Mouse (Mus musculus): ENCODE measurements at regions not wholly inside any gene's neighbourhood (a gene's known extent, or its start where the extent isn't known, plus 50 kb on each side); places are given as distances from the start of the nearest gene placed in this dataset.

DNA sequence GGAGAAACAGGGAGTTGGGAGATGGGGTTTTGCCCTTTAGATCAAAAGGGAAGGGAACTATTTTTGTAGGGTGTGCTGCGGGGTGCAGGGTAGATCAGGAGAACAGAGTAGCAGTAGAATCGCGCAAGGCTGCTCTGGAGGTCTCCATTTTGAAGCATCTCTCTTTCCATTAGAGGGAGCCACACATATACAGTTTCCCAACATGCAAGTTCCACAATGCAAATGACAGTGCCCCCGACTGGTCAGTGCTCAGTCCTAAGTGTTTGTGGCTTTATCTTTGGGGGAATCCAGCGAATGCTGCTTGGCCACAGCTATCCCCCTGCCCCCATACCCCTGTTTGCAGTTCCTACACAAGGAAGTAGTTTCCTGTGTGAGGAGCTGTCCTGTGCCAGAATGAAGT, 155.6 kb upstream of the Tgfbr2 start:
- H3K9ac ChIP-seq (ENCODE audit: low read depth, low read length) = no peak overlapping the region
- H3K27me3 ChIP-seq (ENCODE audit: insufficient read depth, low read length) = no peaks in the 10 kb centered on the region
- no peaks in the 10 kb centered on the region for H3K9me3 ChIP-seq (replicated peaks; ENCODE audit: low read length)
- ATAC-seq (replicated peaks; ENCODE audit: low FRiP score, low read depth) (no peak), DNase-seq (ENCODE audit: low spot score) (no peak)
- H3K4me2 ChIP-seq (ENCODE audit: low read length) = no peak overlapping the region
- no peak overlapping the region for H3K4me3 ChIP-seq (replicated peaks; ENCODE audit: low read depth, low read length)
- peak; percentile 49 for TF ChIP-seq CTCF (IDR thresholded peaks at IDR 0.05; ENCODE audit: low read depth)
- WGBS = 71% methylated on average over 5 of the region's 5 CpGs
- no peaks in the 10 kb centered on the region for H3K36me3 ChIP-seq (ENCODE audit: insufficient read depth, low read length)
- H3K27ac ChIP-seq = no peak overlapping the region
- H3K4me1 ChIP-seq (replicated peaks; ENCODE audit: insufficient read depth, low read length) = no peaks in the 10 kb centered on the region

- Histone ChIP-seq H3K4me1 (replicated peaks; ENCODE audit: insufficient read depth, low read length) (no peaks in the 10 kb centered on the region), H3K4me2 (ENCODE audit: low read length) (no peak overlapping the region), H3K4me3 (replicated peaks; ENCODE audit: low read depth, low read length) (no peak overlapping the region), H3K27ac (no peak overlapping the region), H3K36me3 (ENCODE audit: insufficient read depth, low read length) (no peaks in the 10 kb centered on the region), H3K9ac (ENCODE audit: low read depth, low read length) (no peak overlapping the region), H3K9me3 (replicated peaks; ENCODE audit: low read length) (no peaks in the 10 kb centered on the region), H3K27me3 (ENCODE audit: insufficient read depth, low read length) (no peaks in the 10 kb centered on the region)
- DNase-seq (ENCODE audit: low spot score) = no peak
- no peak for ATAC-seq (replicated peaks; ENCODE audit: low FRiP score, low read depth)
- WGBS = 68% methylated on average over 5 of the region's 5 CpGs
- TF ChIP-seq CTCF (IDR thresholded peaks at IDR 0.05; ENCODE audit: low read depth) = no peak
These were observed 154.0 kb upstream of the Tgfbr2 start for GRCm38 (mm10) chr9:116329147-116329546.

- no peak for ATAC-seq (replicated peaks; ENCODE audit: low FRiP score, low read depth)
These were observed 153.0 kb upstream of the Tgfbr2 start for GRCm38 (mm10) chr9:116328201-116328600.

GRCm38 (mm10) chr9:116327080-116327479, 151.9 kb upstream of the Tgfbr2 start:
- Histone ChIP-seq H3K36me3 (ENCODE audit: insufficient read depth, low read length) (no peaks in the 10 kb centered on the region), H3K4me2 (ENCODE audit: low read length) (no peak overlapping the region), H3K27me3 (ENCODE audit: insufficient read depth, low read length) (no peaks in the 10 kb centered on the region), H3K9me3 (replicated peaks; ENCODE audit: low read length) (no peaks in the 10 kb centered on the region), H3K4me1 (replicated peaks; ENCODE audit: insufficient read depth, low read length) (no peaks in the 10 kb centered on the region), H3K27ac (no peak overlapping the region), H3K9ac (ENCODE audit: low read depth, low read length) (no peak overlapping the region), H3K4me3 (replicated peaks; ENCODE audit: low read depth, low read length) (no peak overlapping the region)
- DNase-seq (ENCODE audit: low spot score) = no peak
- no peak for TF ChIP-seq CTCF (IDR thresholded peaks at IDR 0.05; ENCODE audit: low read depth)
- WGBS = 99% methylated on average over 2 of the region's 2 CpGs
- ATAC-seq (replicated peaks; ENCODE audit: low FRiP score, low read depth) = no peak

More at GRCm38 (mm10) chr9:116328201-116328600, 153.0 kb upstream of the Tgfbr2 start:
- 27% methylated on average over 3 of the region's 3 CpGs for WGBS
- no peaks in the 10 kb centered on the region for H3K27me3 ChIP-seq (ENCODE audit: insufficient read depth, low read length)
- H3K36me3 ChIP-seq (ENCODE audit: insufficient read depth, low read length) = no peaks in the 10 kb centered on the region
- no peak overlapping the region for H3K4me3 ChIP-seq (replicated peaks; ENCODE audit: low read depth, low read length)
- no peaks in the 10 kb centered on the region for H3K9me3 ChIP-seq (replicated peaks; ENCODE audit: low read length)
- H3K27ac ChIP-seq = 0 out of 2 replicates have a peak overlapping the region, but pooled peaks have one; percentile 42
- 0 out of 2 replicates have a peak overlapping the region, but pooled peaks have one; percentile 19 for H3K9ac ChIP-seq (ENCODE audit: low read depth, low read length)
- TF ChIP-seq CTCF (IDR thresholded peaks at IDR 0.05; ENCODE audit: low read depth) = no peak
- DNase-seq (ENCODE audit: low spot score) = no peak
- H3K4me1 ChIP-seq (replicated peaks; ENCODE audit: insufficient read depth, low read length) = no peaks in the 10 kb centered on the region
- H3K4me2 ChIP-seq (ENCODE audit: low read length) = no peak overlapping the region

GRCm38 (mm10) chr9:116324971-116325370, 149.8 kb upstream of the Tgfbr2 start:
- Histone ChIP-seq H3K27me3 (ENCODE audit: insufficient read depth, low read length) (no peaks in the 10 kb centered on the region), H3K9ac (ENCODE audit: low read depth, low read length) (no peak overlapping the region), H3K4me1 (replicated peaks; ENCODE audit: insufficient read depth, low read length) (0 out of 2 replicates have a peak, but pooled peaks cover 3% of the 10 kb centered on the region), H3K9me3 (replicated peaks; ENCODE audit: low read length) (no peaks in the 10 kb centered on the region), H3K4me3 (replicated peaks; ENCODE audit: low read depth, low read length) (no peak overlapping the region), H3K36me3 (ENCODE audit: insufficient read depth, low read length) (no peaks in the 10 kb centered on the region), H3K27ac (no peak overlapping the region), H3K4me2 (ENCODE audit: low read length) (no peak overlapping the region)
- WGBS = 77% methylated on average over 4 of the region's 4 CpGs
- DNase-seq (ENCODE audit: low spot score) = no peak
- no peak for ATAC-seq (replicated peaks; ENCODE audit: low FRiP score, low read depth)
- no peak for TF ChIP-seq CTCF (IDR thresholded peaks at IDR 0.05; ENCODE audit: low read depth)

DNA sequence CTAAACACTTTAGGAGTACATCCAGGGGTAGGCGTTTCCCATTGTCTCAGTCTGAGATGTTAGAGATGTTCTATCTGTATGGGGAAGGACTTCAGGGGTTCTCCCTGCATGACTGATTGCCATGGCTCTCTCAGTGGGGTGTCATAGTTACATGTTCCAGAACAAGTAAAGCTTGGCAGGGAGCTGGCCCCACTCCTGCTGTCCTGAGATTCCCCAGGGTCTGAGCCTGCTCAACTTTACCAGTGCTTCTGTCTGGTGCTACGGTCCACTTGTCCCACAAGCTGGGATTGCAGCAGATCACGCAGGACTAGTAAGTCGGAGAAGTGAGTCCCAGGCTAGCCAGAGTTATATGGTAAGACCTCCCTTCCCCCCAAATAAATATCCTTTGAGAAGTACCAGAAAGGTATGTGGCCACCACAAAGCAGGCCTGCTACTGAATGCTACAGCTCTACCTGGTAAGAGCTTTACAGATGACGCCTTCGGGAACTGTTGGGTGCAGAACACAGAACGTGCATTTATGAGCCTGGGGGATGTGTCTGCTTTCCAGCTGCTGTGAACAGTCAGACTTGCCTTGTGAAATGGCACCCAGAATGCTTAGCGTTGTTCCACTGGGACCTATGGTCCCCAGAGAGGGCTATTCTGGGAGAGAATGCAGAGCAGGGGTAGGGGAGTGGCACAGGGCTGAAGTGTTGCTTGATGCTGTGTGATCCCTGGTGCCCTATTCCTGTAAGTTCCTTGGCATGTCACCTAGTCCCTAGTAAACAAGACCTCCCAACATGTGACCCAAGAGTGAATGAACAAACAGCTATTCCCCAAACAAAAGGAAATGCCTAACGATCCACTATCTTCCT, 148.9 kb upstream of the Tgfbr2 start:
- Histone ChIP-seq H3K4me1 (replicated peaks; ENCODE audit: insufficient read depth, low read length) (0 out of 2 replicates have a peak, but pooled peaks cover 3% of the 10 kb centered on the region), H3K4me2 (ENCODE audit: low read length) (no peak overlapping the region), H3K4me3 (replicated peaks; ENCODE audit: low read depth, low read length) (no peak overlapping the region), H3K9me3 (replicated peaks; ENCODE audit: low read length) (no peaks in the 10 kb centered on the region), H3K27me3 (ENCODE audit: insufficient read depth, low read length) (no peaks in the 10 kb centered on the region), H3K27ac (no peak overlapping the region), H3K36me3 (ENCODE audit: insufficient read depth, low read length) (no peaks in the 10 kb centered on the region), H3K9ac (ENCODE audit: low read depth, low read length) (no peak overlapping the region)
- 76% methylated on average over 9 of the region's 9 CpGs for WGBS
- ATAC-seq (replicated peaks; ENCODE audit: low FRiP score, low read depth) = no peak
- no peak for DNase-seq (ENCODE audit: low spot score)
- TF ChIP-seq CTCF (IDR thresholded peaks at IDR 0.05; ENCODE audit: low read depth) = no peak
